Mouse (Mus musculus) midbrain, embryonic 14.5 days (tissue): Measurements from ENCODE around the gene Rtn2. TPM values are rescaled to one million over a fixed set of nuclear protein-coding genes. Genes with fewer than 3 reads are reported as not detected.

Source experiments
- ATAC-seq: fragments of 200-750 bp; cut with Nextera tagmentation; 2 replicates; pipeline ENCODE4 v1.8.0; 2017; ENCODE audit warnings: moderate number of reproducible peaks, moderate library complexity; ENCODE audit not compliant: low FRiP score, low TSS enrichment
- DNase-seq: peaks from one replicate; pipeline ENCODE4 v3.0.0-alpha.2; 2015
- H3K27ac ChIP-seq: fragments of 300-500 bp; sonication (generic); replicated peaks from 2 replicates; pipeline ENCODE4 v1.5.1; 2014; ENCODE audit warnings: mild to moderate bottlenecking, low read depth, low read length, moderate library complexity
- H3K27me3 ChIP-seq: fragments of 300-500 bp; sonication (generic); 2 replicates; pipeline ENCODE4 v1.6.1; 2014; ENCODE audit warnings: low read length, control low read depth, mixed read lengths; ENCODE audit not compliant: control insufficient read depth, insufficient read depth
- H3K36me3 ChIP-seq: fragments of 300-500 bp; sonication (generic); 2 replicates; pipeline ENCODE4 v1.6.1; 2014; ENCODE audit warnings: low read length, control low read depth; ENCODE audit not compliant: control insufficient read depth, insufficient read depth
- H3K4me1 ChIP-seq: fragments of 300-500 bp; sonication (generic); 2 replicates; pipeline ENCODE4 v1.6.1; 2014; ENCODE audit warnings: mild to moderate bottlenecking, antibody characterized with exemption, low read length, control low read depth; ENCODE audit not compliant: control insufficient read depth, insufficient read depth
- H3K4me2 ChIP-seq: fragments of 300-500 bp; sonication (generic); 2 replicates; pipeline ENCODE4 v1.6.1; 2014; ENCODE audit warnings: mild to moderate bottlenecking, low read length, moderate library complexity
- H3K4me3 ChIP-seq: fragments of 300-500 bp; sonication (generic); replicated peaks from 2 replicates; pipeline ENCODE4 v1.5.1; 2014; ENCODE audit warnings: low read depth, low read length
- H3K9ac ChIP-seq: fragments of 300-500 bp; sonication (generic); replicated peaks from 2 replicates; pipeline ENCODE4 v1.6.1; 2014; ENCODE audit warnings: mild to moderate bottlenecking, low read length, moderate library complexity
- H3K9me3 ChIP-seq: fragments of 300-500 bp; sonication (generic); 2 replicates; pipeline ENCODE4 v1.6.1; 2016; ENCODE audit warnings: low read length, control low read depth, mixed read lengths; ENCODE audit not compliant: control insufficient read depth
- WGBS: fragments of 180-500 bp; shearing (Covaris S2); extraction: QIAGEN DNeasy Blood & Tissue Kit; methylation state at CpG from one replicate; pipeline ENCODE4 v1.1.7; 2014; 5-methylcytosine and 5-hydroxymethylcytosine counted together
- polyA plus RNA-seq: library from polyadenylated mRNA; unstranded; fragments of >200 nt; fragmentation: Nextera tagmentation; extraction: Ambion mirVana; gene quantifications from 2 replicates; pipeline ENCODE4 v1.2.1, GENCODE M21; 2014

Rtn2 gene
- polyA plus RNA-seq, 1 experiment from 2014 or later: 100.0 TPM

DNA sequence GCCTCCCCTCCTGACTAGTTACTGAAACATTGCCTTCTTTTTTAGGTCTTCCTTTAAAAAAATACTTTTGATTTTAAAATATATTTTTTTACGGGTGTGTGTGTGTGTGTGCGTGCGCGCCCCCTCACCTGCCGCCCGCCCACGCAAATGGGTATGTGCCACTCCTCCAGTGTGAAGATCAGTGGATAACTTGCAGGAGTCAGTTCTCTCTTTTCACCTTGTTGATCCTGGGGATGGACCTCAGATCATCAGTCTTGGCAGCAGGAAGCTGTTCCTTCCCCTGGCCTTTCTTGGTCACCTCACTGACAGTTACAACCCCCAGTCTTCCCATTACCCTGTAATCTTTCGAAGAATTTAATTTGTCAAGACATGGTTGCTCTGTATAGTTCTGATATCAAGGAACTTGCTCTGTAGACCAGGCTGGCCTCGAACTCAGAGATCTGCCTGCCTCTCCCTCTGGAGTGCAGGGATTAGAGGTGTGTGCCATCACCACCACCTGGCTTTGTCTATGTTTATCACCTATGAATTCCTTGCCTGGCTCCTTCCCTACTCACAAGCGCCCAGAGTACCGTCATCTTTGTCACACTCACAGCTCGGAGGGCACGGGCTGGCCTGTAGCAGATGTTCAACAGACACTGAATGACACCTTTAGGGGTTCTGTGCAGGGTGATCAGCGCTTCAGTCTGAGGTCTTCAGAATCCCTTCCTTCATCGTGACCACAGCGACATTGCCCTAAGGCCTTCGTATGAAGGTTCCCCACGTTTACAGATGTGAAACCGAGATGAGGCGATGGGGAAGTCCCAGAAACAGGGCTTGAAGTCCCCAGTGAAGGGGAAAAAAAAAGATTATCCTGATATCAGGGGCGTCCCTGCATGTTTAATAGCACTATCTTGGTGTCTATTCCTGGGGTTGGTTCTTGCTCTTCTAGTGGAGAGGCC, 43.1 kb downstream of the Rtn2 start:
- Histone ChIP-seq H3K9me3 (no peaks in the 10 kb centered on the region), H3K4me1 (peaks cover 13% of the 10 kb centered on the region; the same call in 1 of the 2 replicates), H3K27ac (no peak overlapping the region), H3K4me3 (no peak overlapping the region), H3K9ac (no peak overlapping the region), H3K4me2 (peak overlapping the region; percentile 67; the same call in 1 of the 2 replicates), H3K27me3 (no peaks in the 10 kb centered on the region), H3K36me3 (no peaks in the 10 kb centered on the region)
- 76% methylated on average over 21 of the region's 21 CpGs for WGBS
- DNase-seq (no peak), ATAC-seq (no peak)

DNA sequence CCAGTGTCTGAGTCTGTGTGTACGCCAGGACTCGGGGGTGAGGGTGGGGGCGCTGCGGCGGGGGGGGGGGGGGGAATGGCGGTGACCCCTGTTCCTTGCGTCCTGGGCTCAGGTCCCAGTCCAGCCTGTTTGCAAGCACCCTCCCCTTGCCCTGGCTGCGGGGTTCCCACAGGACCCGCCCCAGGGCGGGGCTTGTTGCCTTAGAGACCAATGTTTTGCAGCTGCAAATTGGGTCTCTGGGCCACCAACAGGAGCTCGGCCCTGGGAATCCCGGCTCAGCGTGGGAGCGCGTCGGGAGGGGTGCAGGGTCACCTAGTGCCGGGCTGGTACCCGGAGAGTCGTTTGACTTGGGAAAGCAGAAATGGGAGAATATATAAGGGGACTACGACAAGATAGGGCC, 43.9 kb downstream of the Rtn2 start:
- Histone ChIP-seq H3K27ac (peak overlapping the region; percentile 16; the same call in 1 of the 2 replicates), H3K4me2 (peak overlapping the region; percentile 67), H3K27me3 (no peaks in the 10 kb centered on the region), H3K4me1 (peaks cover 9% of the 10 kb centered on the region; the same call in 1 of the 2 replicates), H3K9ac (no peak overlapping the region; the same call in 1 of the 2 replicates), H3K4me3 (peak overlapping the region; percentile 29), H3K36me3 (no peaks in the 10 kb centered on the region), H3K9me3 (no peaks in the 10 kb centered on the region)
- DNase-seq (peak; percentile 83), ATAC-seq (peak; percentile 55; the same call in 1 of the 2 replicates)
- 0% methylated on average over 19 of the region's 20 CpGs for WGBS

DNA sequence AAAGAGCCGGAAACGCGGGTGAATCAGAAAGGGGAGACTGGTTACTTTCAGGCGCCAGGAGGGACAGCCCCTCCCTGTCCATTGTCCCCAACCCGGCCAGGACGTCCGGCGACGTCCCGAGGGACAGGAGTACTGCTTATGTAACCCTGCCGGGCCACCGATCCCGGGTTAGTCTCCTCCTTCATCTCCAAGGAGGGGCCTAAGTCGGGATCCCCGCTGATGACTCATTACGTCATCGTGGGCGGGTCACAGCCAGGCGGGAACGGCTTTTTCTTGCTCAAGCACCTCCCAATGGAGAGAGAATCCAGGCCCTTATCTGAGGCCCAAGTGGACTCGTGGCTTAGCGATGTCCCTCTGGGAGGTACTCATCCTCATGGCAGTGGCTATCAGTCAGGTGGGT, 44.7 kb downstream of the Rtn2 start:
- H3K9ac ChIP-seq: peak overlapping the region; percentile 39
- no peak overlapping the region for H3K27ac ChIP-seq
- WGBS: under 1% methylated on average over 22 of the region's 22 CpGs
- H3K4me3 ChIP-seq: peak overlapping the region; percentile 29
- H3K36me3 ChIP-seq: no peaks in the 10 kb centered on the region
- peak overlapping the region; percentile 67 for H3K4me2 ChIP-seq
- DNase-seq: peak; percentile 86
- H3K4me1 ChIP-seq: peaks cover 9% of the 10 kb centered on the region; the same call in 1 of the 2 replicates
- ATAC-seq: peak; percentile 65
- no peaks in the 10 kb centered on the region for H3K9me3 ChIP-seq
- no peaks in the 10 kb centered on the region for H3K27me3 ChIP-seq

DNA sequence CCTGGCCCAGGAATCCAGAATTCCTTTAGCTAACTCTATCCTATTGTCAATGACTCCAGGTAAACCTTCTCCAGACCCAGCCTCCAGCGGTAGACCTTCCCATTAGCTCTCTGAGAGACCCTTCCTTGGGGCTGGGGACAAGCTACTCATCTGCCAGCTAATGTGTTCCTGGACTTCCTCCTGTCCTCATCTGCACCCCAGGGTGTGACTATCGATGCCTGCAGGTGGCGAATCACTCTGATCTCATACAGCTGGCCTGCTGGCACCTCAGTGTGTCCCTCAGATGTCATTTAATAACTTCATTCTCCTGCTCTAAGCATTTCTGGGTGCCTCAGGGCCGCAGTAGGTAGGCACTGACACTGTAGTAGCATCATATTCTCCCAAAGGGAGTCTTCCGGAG, 45.4 kb downstream of the Rtn2 start:
- no peak for ATAC-seq
- no peak overlapping the region for H3K9ac ChIP-seq
- no peaks in the 10 kb centered on the region for H3K9me3 ChIP-seq
- H3K36me3 ChIP-seq: no peaks in the 10 kb centered on the region
- H3K27me3 ChIP-seq: no peaks in the 10 kb centered on the region
- 86% methylated on average over 5 of the region's 5 CpGs for WGBS
- no peak overlapping the region for H3K4me3 ChIP-seq
- H3K4me2 ChIP-seq: peak overlapping the region; percentile 67; the same call in 1 of the 2 replicates
- no peak overlapping the region for H3K27ac ChIP-seq
- H3K4me1 ChIP-seq: peaks cover 9% of the 10 kb centered on the region; the same call in 1 of the 2 replicates
- DNase-seq: no peak

DNA sequence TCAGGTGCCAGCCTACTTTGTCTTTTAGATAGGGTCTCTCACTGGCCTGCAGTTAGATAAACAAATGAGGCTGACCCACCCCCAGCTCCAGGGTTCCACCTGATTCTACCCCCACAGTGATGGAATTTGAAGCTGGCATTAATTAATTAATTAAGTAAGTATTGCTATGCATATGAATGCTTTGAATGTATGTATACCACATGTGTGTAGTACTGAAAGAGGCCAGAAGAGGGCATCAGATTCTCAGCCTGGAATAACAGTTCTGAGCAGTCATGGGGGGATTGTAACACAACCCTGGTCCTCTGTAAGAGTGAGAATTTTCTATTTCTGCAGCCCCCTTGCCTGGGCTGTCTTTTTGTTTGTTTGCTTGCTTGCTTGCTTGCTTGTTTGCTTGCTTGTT, 46.0 kb downstream of the Rtn2 start:
- Histone ChIP-seq H3K27me3 (no peaks in the 10 kb centered on the region), H3K36me3 (no peaks in the 10 kb centered on the region), H3K4me2 (no peak overlapping the region), H3K4me1 (peaks cover 9% of the 10 kb centered on the region; the same call in 1 of the 2 replicates), H3K4me3 (no peak overlapping the region), H3K9me3 (no peaks in the 10 kb centered on the region), H3K9ac (no peak overlapping the region), H3K27ac (no peak overlapping the region)
- ATAC-seq (no peak), DNase-seq (no peak)

- Histone ChIP-seq H3K27me3 (no peaks in the 10 kb centered on the region), H3K4me1 (0 out of 2 replicates have a peak, but pooled peaks cover 4% of the 10 kb centered on the region), H3K4me2 (no peak overlapping the region), H3K4me3 (no peak overlapping the region), H3K9ac (no peak overlapping the region), H3K9me3 (no peaks in the 10 kb centered on the region), H3K36me3 (no peaks in the 10 kb centered on the region), H3K27ac (no peak overlapping the region)
- no peak for DNase-seq
- ATAC-seq: no peak
- 62% methylated on average over 2 of the region's 2 CpGs for WGBS
These were observed 49.5 kb downstream of the Rtn2 start for GRCm38 (mm10) chr7:19331910-19332309.

DNA sequence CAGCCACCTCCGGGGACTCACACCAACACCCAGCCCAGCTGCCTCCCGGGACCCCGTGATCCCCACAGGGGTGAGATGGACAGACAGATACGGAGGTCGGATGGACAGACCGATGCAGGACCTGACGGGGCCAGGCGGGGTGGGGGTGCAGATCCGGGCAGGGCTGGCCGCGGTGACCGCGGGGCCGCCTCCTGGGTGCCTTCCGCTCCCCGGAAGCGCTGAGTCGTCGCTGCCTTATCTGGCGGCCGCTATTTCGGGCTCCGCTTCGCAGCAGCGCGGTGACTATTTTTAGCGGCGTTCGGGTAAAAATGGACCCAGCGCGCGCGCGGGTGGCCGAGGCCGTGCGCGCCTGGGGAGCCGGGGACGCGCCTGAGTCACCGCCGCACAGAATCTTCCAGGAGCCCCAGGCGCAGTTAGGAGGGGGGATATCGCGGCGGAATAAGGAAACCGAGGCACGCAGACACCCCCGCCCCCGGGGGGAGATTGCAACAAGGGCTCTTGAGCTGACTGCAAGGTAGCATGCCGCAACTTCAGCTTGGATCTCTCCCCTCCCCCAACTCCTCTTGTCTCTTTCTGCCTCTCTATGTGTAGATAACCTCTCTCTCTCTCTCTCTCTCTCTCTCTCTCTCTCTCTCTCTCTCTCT, 50.4 kb downstream of the Rtn2 start:
- WGBS: under 1% methylated on average over 52 of the region's 52 CpGs
- H3K27me3 ChIP-seq: no peaks in the 10 kb centered on the region
- DNase-seq (peak; percentile 88), ATAC-seq (peak; percentile 58)
- H3K4me2 ChIP-seq: peak overlapping the region; percentile 86
- no peaks in the 10 kb centered on the region for H3K4me1 ChIP-seq
- peak overlapping the region; percentile 85 for H3K27ac ChIP-seq
- no peaks in the 10 kb centered on the region for H3K36me3 ChIP-seq
- H3K4me3 ChIP-seq: peak overlapping the region; percentile 60
- peak overlapping the region; percentile 86 for H3K9ac ChIP-seq
- no peaks in the 10 kb centered on the region for H3K9me3 ChIP-seq

- Histone ChIP-seq H3K27me3 (no peaks in the 10 kb centered on the region), H3K9me3 (no peaks in the 10 kb centered on the region), H3K36me3 (no peaks in the 10 kb centered on the region), H3K4me3 (no peak overlapping the region), H3K27ac (no peak overlapping the region), H3K4me2 (no peak overlapping the region), H3K4me1 (no peaks in the 10 kb centered on the region), H3K9ac (no peak overlapping the region)
- DNase-seq (no peak), ATAC-seq (no peak)
- WGBS: 42% methylated on average over 3 of the region's 3 CpGs
These were observed 53.2 kb downstream of the Rtn2 start for GRCm38 (mm10) chr7:19335583-19335982.
